Mouse (Mus musculus): ENCODE results near the gene Ephb3.

DNA sequence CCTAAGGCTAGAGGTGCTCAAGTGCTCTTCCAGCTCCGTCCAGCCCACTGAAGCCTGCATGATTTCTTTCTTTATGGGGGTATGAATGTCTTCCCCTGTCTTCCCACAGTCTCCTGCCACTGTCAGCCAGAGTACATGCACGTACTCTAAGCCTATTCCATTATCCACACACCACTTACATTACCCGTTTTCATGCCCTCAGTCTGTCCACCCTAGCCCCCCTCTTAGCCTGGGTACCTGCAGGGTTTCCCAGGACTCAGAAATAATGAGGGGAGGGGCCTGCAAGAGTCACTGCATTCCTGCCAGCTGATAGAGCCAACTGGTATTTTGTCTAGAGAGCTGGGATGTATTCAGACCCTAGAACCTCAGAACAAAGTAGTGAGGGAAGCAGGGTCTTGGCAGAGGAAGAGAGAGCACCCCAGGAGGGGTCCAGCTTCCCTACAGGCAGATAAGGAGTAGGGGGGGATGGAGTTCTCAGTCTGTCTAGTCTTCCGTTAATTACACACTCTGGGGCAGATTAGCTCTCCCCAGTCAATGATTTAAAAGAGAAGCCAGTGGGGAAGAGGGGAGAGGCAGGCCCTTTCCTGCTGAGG, 20.2 kb downstream of the Ephb3 start:
- TF ChIP-seq POLR2A (IDR thresholded peaks at IDR 0.05; ENCODE audit: extremely low read depth, insufficient read depth, low read length) (no peak), CTCF (IDR thresholded peaks at IDR 0.05; ENCODE audit: extremely low read depth, insufficient read depth, low read length) (no peak)
